Mouse (Mus musculus) embryonic fibroblast, embryonic 13.5 days (primary cell): ENCODE measurements around the gene Pjvk. TPM values are rescaled to one million over a fixed set of nuclear protein-coding genes. Genes with fewer than 3 reads are reported as not detected.
A peak's percentile ranks its signal among the peaks of the same experiment; 100 is the strongest.
"Not testable (repeated sequence)": the region's sequence is repeated elsewhere in the genome, so short reads cannot be mapped to it uniquely, and the experiment has no call there.

Source experiments
- H3K27ac ChIP-seq: 2 replicates; pipeline ENCODE4 v1.5.1; 2012; ENCODE audit warnings: low read length, control low read depth, inconsistent platforms; ENCODE audit not compliant: insufficient read depth
- H3K4me1 ChIP-seq: 2 replicates; pipeline ENCODE4 v1.6.1; 2011; ENCODE audit warnings: low read length; ENCODE audit not compliant: control insufficient read depth, insufficient read depth
- H3K4me3 ChIP-seq: 2 replicates; pipeline ENCODE4 v1.5.1; 2011; ENCODE audit warnings: mild to moderate bottlenecking, control low read depth, low read length; ENCODE audit not compliant: insufficient read depth
- CTCF ChIP-seq: IDR thresholded peaks from 2 replicates; pipeline ENCODE4 v1.5.1; 2011; ENCODE audit warnings: mild to moderate bottlenecking, control low read depth, low read length, moderate library complexity, borderline replicate concordance; ENCODE audit not compliant: insufficient read depth
- POLR2A ChIP-seq: IDR thresholded peaks from 2 replicates; pipeline ENCODE4 v1.6.1; 2011; ENCODE audit warnings: low read depth, mild to moderate bottlenecking, control low read depth, low read length, moderate library complexity
- polyA plus RNA-seq: library from polyadenylated mRNA; stranded (reverse); fragments of >200 nt; gene quantifications from 2 replicates; pipeline ENCODE4 v1.2.4, GENCODE M21; 2011; ENCODE audit warnings: low read depth; ENCODE audit not compliant: missing spikeins, insufficient read length

Gene Pjvk
- polyA plus RNA-seq, result not detected in 2 replicates

GRCm38 (mm10) chr2:76647883-76648570 is at the start of gene Pjvk, which contains the start of gene Prkra:
Pjvk (plus strand) TSS chr2:76648476.
Prkra (minus strand) TSS chr2:76648015.
- TF ChIP-seq CTCF (no peak), POLR2A (peak; percentile 96)
- Histone ChIP-seq H3K4me3 (peak within 1 kb of the TSS; percentile 79), H3K4me1 (peaks cover 6% of the 10 kb centered on the region), H3K27ac (peak within 1 kb of the TSS; percentile 75)

DNA sequence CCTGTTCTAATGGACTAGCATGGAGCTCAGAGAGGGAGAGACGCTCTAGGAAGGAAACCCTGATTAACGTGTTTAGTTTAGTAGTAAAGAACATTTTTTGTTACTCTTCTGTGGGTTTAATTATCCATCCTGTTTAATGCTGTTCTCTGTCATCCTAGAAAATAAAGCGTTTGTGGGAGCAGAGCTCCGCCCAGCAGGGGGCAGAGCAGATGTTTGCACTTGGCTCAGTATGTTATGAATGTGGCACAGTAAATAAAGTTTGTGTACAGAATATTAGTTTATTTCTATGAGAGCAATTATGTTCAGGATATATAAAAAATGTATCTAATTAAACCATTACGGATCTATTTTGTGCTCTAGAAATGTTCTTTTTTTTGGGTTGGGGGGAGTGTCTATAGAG is 49.1 kb upstream of the Pjvk start:
- TF ChIP-seq POLR2A (no peak), CTCF (no peak)
- Histone ChIP-seq H3K4me3 (no peak overlapping the region), H3K4me1 (no peaks in the 10 kb centered on the region; the same call in 1 of the 2 replicates), H3K27ac (no peak overlapping the region)

GRCm38 (mm10) chr2:76602256-76602655 is 46.0 kb upstream of the Pjvk start:
- no peak overlapping the region for H3K27ac ChIP-seq
- TF ChIP-seq POLR2A (no peak), CTCF (no peak)
- no peak overlapping the region for H3K4me3 ChIP-seq
- no peaks in the 10 kb centered on the region; the same call in 1 of the 2 replicates for H3K4me1 ChIP-seq

- H3K4me1 ChIP-seq, result no peaks in the 10 kb centered on the region
- H3K27ac ChIP-seq, result no peak overlapping the region
- H3K4me3 ChIP-seq, result no peak overlapping the region
- no peak for TF ChIP-seq POLR2A
- TF ChIP-seq CTCF, result no peak
Observed at GRCm38 (mm10) chr2:76606704-76607103, 41.6 kb upstream of the Pjvk start.

DNA sequence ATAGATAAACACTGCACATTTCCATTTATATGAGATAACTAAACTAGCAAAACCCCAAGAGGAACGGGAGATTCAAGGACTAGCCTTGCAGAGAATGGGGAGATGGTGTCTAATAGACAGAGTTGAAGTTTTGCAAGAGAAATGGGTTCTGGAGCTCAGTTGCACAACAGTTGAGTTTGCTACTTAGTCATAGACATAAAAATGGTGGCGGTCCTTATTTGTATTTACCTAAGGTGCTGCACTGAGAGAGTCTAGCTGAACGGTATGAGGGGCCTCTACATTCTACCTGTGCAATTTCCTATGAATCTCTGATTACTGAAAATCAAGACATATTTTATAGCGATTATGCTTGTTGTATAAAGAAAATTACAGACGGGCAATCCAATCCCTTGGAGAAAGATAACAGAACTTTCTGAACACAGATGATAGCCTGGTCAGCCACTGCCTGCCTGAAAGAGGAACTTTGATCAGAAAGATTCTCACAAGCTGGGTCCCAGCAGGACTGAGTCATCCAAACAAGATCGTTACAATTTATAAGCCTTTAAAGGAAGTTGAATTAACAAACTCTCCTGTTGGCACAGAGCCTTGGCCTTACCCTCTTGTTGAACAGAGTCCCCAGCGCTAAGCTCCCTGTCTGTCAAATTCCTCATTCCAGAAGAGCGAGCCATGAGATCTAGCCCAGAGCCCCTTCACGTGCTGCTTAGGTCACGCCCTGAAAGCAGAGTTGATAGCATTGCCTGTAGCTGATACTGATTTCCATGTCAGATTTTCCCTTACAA is 37.8 kb upstream of the Pjvk start:
- no peak overlapping the region for H3K27ac ChIP-seq
- no peak overlapping the region for H3K4me3 ChIP-seq
- no peaks in the 10 kb centered on the region for H3K4me1 ChIP-seq
- TF ChIP-seq POLR2A (no peak), CTCF (no peak)

DNA sequence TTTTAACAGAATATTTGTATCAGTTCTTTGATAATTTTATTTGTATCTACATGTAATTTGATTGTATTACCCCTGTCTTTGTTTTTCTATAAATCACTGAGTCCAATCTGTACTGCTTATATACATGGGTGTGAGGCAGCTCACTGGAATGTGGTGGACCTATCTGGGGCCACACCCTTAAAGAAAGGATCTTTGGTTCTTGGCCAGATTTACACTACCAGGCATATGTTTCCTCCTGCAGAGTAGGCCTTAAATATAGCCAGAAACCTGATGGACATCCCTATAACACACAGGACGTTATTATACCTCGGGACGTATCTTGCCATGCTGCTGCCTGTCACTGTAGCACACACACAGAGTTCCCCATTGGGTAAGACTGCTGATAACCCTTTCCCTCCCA is 36.3 kb upstream of the Pjvk start:
- Histone ChIP-seq H3K4me1 (no peaks in the 10 kb centered on the region), H3K27ac (no peak overlapping the region), H3K4me3 (no peak overlapping the region)
- TF ChIP-seq CTCF (no peak), POLR2A (no peak)

GRCm38 (mm10) chr2:76618078-76618477 is 30.2 kb upstream of the Pjvk start:
- H3K4me3 ChIP-seq, result no peak overlapping the region
- TF ChIP-seq POLR2A (no peak), CTCF (no peak)
- no peak overlapping the region for H3K27ac ChIP-seq
- H3K4me1 ChIP-seq, result no peaks in the 10 kb centered on the region

GRCm38 (mm10) chr2:76620188-76620587 is 28.1 kb upstream of the Pjvk start:
- Histone ChIP-seq H3K4me1 (no peaks in the 10 kb centered on the region), H3K4me3 (no peak overlapping the region), H3K27ac (no peak overlapping the region)
- no peak for TF ChIP-seq POLR2A
- no peak for TF ChIP-seq CTCF

- TF ChIP-seq CTCF (no peak), POLR2A (no peak)
- Histone ChIP-seq H3K27ac (no peak overlapping the region), H3K4me3 (no peak overlapping the region), H3K4me1 (no peaks in the 10 kb centered on the region)
Observed at GRCm38 (mm10) chr2:76621724-76622123, 26.6 kb upstream of the Pjvk start.

GRCm38 (mm10) chr2:76622316-76622715 is 26.0 kb upstream of the Pjvk start:
- H3K27ac ChIP-seq, H3K4me3 ChIP-seq, H3K4me1 ChIP-seq: not testable (repeated sequence)
